Mouse (Mus musculus): ENCODE results near the gene Olfr591.
"Not testable (repeated sequence)": the region's sequence is repeated elsewhere in the genome, so short reads cannot be mapped to it uniquely, and the experiment has no call there.

Olfr591 gene

DNA sequence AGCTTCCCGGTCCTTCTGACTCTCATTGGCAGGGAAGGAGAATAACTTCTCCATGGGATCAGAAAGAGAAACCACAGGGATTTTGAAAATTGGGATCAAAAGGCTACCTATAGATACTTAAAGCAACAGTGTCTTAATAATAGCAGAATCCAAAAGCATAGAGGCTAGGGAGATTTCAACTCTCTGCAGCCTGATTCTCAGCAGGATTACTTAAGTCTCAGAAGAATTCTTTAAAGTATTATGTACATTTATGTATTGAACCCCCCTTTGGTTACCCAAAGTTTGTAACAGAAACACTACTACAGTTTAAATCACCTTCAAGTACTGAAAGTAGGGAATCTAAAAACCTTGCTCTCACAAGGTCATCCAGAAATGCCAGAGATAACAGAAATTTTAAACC lies at the start of gene Olfr591:
Gene Olfr591, minus strand, starts transcription at position 101 of the 400 bp plus-strand sequence.
- DNase-seq: no peak

GRCm38 (mm10) chr7:103216696-103217095 lies 38.6 kb upstream of the Olfr591 start, which contains the start of gene Olfr594:
TSS of gene Olfr594 (plus strand) at chr7:103216996.
- DNase-seq: no peak

- DNase-seq: not testable (repeated sequence)
These were observed 33.9 kb upstream of the Olfr591 start for GRCm38 (mm10) chr7:103212050-103212449.

- no peak for DNase-seq
These were observed 33.4 kb upstream of the Olfr591 start, which contains the start of gene Olfr593 for GRCm38 (mm10) chr7:103211562-103211961. TSS of gene Olfr593 (plus strand) at chr7:103211862.

GRCm38 (mm10) chr7:103184503-103184902 lies 6.4 kb upstream of the Olfr591 start, which contains the start of gene Olfr592:
TSS of gene Olfr592 (plus strand) at chr7:103184803.
- not testable (repeated sequence) for DNase-seq

- DNase-seq: no peak
These were observed 8.4 kb downstream of the Olfr591 start for GRCm38 (mm10) chr7:103169697-103170096.

- no peak for DNase-seq
These were observed 21.9 kb downstream of the Olfr591 start, which contains the start of gene Olfr589 for GRCm38 (mm10) chr7:103156256-103156655. TSS of gene Olfr589 (minus strand) at chr7:103156356.

GRCm38 (mm10) chr7:103140579-103140978 lies 37.6 kb downstream of the Olfr591 start, which contains the start of gene Olfr588-ps1:
TSS of gene Olfr588-ps1 (plus strand) at chr7:103140879.
- no peak for DNase-seq

DNA sequence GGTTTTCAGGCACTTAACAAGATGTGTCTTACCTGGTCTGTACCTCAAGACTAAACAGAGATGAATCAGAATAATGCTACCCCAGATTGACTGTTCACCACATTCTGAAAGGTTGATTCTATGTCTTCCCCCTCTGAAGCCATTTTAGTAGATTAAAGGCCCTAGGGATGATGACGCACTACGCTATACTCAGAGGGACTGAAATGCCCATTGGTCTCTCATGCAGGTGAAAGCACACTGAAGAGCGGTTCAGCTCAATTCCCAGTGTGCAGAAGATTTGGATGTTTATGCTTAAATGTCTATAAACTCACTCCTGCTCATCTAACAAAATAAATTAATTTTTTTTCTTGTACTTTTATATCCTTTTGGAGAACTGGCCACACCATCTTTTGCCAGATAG lies 52.6 kb downstream of the Olfr591 start, which contains the start of gene Olfr586:
Gene Olfr586, minus strand, starts transcription at position 101 of the 400 bp plus-strand sequence.
- no peak for DNase-seq

DNA sequence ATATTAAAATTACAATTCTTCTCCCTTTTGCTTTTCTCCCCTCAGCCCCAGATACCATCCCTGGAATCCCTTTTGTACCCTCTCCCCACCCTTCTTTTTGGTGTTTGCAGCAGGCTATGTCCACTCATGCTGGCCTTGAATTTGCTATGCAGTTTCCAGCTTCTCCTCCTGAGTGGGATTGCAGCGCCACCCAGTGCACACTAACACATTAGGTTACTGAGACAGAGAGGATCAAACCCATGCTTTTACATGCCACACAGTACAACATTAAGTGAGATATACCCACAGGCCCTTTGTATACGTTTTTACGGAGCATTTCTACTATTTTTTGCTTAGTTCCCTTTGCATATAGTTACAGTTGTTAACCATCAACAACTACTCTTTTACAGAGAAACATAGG lies 58.7 kb downstream of the Olfr591 start:
- no peak for DNase-seq

Data from thymus, adult 18-20 months (tissue).